Mouse (Mus musculus): ENCODE results near the gene Acot7. TPM values are rescaled to one million over a fixed set of nuclear protein-coding genes. Genes with fewer than 3 reads are reported as not detected.

The Acot7 gene
- polyA plus RNA-seq, 1 experiment, result 523 TPM

DNA sequence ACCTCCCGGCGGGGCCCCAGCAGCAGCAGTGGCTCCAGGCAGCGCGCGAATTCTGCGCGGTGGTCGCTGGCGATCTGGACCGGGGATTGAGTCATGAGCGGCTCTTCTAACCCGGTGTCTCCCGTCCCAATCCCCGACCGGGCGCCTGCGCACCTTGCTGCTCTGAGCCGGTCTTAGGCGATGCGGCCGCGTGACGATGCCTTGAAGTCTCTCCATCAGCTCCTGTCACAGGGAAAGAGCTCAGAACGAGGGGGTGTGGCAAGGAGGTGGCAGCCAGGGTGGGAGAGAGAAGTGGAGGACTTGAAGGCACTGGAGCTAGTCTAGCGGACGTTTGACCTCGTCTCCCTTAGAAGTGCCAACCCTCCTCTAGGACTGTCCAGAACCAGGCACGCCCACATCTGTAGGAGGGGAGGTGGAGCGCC lies 135.3 kb downstream of the Acot7 start:
- H3K4me3 ChIP-seq (replicated peaks; ENCODE audit: insufficient read depth, low read depth, low read length), result peak overlapping the region; percentile 3
- H3K27me3 ChIP-seq (ENCODE audit: control insufficient read depth, insufficient read depth, low read length), result no peaks in the 10 kb centered on the region; the same call in 1 of the 2 replicates
- DNase-seq, result no peak
- 3% methylated on average over 29 of the region's 29 CpGs for WGBS
- no peak overlapping the region for H3K27ac ChIP-seq (ENCODE audit: insufficient read depth, low read length)
- H3K4me1 ChIP-seq (ENCODE audit: control insufficient read depth, insufficient read depth, low read length), result peaks cover 4% of the 10 kb centered on the region; the same call in 1 of the 2 replicates
- TF ChIP-seq POLR2A (IDR thresholded peaks at IDR 0.05; ENCODE audit: borderline replicate concordance, insufficient read depth, low read length) (no peak), CTCF (IDR thresholded peaks at IDR 0.05; ENCODE audit: borderline replicate concordance, insufficient read depth, low read depth, low read length) (no peak)

DNA sequence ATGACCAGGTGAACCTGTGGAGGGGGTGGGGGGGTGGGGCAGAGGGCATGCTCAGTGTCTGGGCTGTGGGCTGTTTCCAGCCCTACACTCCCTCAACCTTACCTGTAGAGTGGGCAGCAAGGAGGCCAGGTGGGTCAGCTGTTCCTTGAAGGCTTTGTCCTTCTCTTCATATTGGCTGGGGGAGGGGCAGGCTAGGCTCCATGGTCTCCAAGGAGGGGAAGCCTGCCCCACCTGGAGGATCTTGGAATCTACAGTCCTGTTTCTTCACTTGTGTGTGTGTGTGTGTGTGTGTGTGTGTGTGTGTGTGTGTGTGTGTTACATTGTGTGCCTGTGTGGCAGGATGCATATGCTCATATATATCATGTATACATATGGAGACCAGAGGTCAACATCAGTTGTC lies 136.0 kb downstream of the Acot7 start:
- TF ChIP-seq CTCF (IDR thresholded peaks at IDR 0.05; ENCODE audit: borderline replicate concordance, insufficient read depth, low read depth, low read length), result no peak
- TF ChIP-seq POLR2A (IDR thresholded peaks at IDR 0.05; ENCODE audit: borderline replicate concordance, insufficient read depth, low read length), result no peak
- Histone ChIP-seq H3K4me1 (ENCODE audit: control insufficient read depth, insufficient read depth, low read length) (peaks cover 4% of the 10 kb centered on the region; the same call in 1 of the 2 replicates), H3K4me3 (replicated peaks; ENCODE audit: insufficient read depth, low read depth, low read length) (no peak overlapping the region), H3K27me3 (ENCODE audit: control insufficient read depth, insufficient read depth, low read length) (no peaks in the 10 kb centered on the region; the same call in 1 of the 2 replicates), H3K27ac (ENCODE audit: insufficient read depth, low read length) (no peak overlapping the region)
- DNase-seq, result no peak

DNA sequence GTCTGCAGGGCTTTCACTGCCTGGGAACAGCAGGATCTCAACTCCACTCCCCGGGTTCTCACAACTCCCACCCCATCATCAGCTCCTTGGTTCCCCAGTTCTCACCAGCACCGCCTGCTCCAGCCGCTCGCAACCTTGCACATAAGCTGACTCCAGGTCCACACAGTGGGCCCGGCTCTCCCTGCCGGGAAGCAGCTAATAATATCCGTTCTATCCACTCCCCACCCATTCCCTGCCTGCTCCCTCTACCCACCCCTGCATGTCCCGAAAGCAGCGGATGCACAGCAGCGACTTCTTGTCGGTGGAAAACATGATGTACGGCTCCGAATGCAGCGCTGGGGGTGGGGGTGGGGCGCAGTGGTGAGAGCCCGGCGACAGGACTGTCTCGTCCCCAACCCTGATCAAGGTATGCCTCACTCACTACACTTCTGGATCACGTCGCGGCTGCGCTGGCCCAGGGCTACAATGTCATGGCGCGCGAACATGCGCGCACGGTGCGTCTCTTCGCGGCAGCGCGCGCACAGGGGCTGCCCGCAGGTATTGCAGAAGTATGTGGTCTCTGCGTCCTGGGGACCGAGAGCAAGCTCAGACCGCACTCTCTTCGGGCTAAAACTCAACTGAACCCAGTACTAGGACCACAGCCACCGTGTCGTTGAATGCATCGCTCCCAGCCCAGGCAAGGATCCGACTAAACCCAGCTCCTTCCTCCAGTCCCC lies 137.7 kb downstream of the Acot7 start:
- Histone ChIP-seq H3K4me1 (ENCODE audit: control insufficient read depth, insufficient read depth, low read length) (peaks cover 4% of the 10 kb centered on the region; the same call in 1 of the 2 replicates), H3K27ac (ENCODE audit: insufficient read depth, low read length) (no peak overlapping the region), H3K27me3 (ENCODE audit: control insufficient read depth, insufficient read depth, low read length) (no peaks in the 10 kb centered on the region; the same call in 1 of the 2 replicates), H3K4me3 (replicated peaks; ENCODE audit: insufficient read depth, low read depth, low read length) (peak overlapping the region; percentile 23)
- no peak for TF ChIP-seq POLR2A (IDR thresholded peaks at IDR 0.05; ENCODE audit: borderline replicate concordance, insufficient read depth, low read length)
- no peak for TF ChIP-seq CTCF (IDR thresholded peaks at IDR 0.05; ENCODE audit: borderline replicate concordance, insufficient read depth, low read depth, low read length)
- 4% methylated on average over 43 of the region's 43 CpGs for WGBS
- no peak for DNase-seq

DNA sequence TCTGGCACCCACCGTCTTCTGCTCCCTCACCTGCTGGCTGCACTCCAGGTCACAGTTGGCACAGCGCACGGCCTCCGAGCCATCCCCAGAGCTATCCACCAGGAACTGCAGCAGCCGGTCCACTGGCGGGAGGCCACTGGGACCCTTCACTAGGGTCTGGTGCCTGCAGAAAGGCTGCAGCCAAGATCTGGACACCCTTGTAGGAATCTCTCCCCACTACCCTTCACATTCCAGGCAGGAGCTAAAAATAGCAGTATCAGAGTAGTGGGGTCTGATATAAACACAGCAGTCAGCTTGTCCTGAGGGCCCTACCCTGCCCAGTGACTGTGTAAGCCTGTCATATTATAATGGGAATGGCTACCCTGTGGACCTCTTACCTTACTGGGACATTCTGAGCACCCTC lies 139.7 kb downstream of the Acot7 start:
- H3K27me3 ChIP-seq (ENCODE audit: control insufficient read depth, insufficient read depth, low read length), result no peaks in the 10 kb centered on the region; the same call in 1 of the 2 replicates
- 30% methylated on average over 6 of the region's 6 CpGs for WGBS
- no peak for TF ChIP-seq POLR2A (IDR thresholded peaks at IDR 0.05; ENCODE audit: borderline replicate concordance, insufficient read depth, low read length)
- no peak for TF ChIP-seq CTCF (IDR thresholded peaks at IDR 0.05; ENCODE audit: borderline replicate concordance, insufficient read depth, low read depth, low read length)

DNA sequence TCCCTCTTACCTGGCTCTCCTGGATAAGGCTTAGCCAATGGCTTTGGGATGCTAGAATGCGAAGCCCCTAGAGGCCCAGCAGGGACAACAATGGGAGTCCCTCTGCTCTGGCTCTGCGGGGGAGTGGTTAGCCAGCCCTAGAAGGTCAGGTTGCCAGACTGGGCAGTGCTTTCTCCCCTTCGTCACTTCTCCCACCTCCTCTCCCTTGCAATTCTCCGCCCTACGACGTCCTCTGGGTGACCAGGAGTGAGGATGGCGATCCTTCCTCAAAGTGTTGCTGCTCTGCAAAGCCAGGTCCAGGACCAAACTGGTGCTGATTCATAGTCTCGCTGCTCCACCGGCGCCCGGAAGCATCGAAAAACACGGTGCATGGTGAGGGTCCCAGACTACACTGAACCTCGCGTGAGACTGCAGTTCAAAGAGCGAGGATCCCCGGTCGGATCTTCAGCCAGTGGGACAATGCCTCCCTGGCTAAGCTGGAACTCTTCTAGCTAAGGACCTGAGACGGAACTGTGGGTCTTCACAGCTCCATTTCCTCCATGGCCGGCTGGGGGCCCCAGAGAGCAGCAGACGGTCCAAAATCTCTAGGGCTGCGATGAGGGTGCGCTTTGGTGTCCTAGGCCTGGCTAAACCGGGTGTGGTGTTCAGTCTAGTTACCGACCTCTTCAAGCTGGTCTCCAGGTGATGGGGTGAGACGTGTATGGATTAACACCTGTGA lies 140.7 kb downstream of the Acot7 start, which contains the start of gene Rnf207:
Gene Rnf207 (minus strand): TSS at position 477 of the 718 bp plus-strand sequence.
- Histone ChIP-seq H3K4me3 (replicated peaks; ENCODE audit: insufficient read depth, low read depth, low read length) (no peak within 1 kb of the TSS), H3K4me1 (ENCODE audit: control insufficient read depth, insufficient read depth, low read length) (no peaks in the 10 kb centered on the region), H3K27ac (ENCODE audit: insufficient read depth, low read length) (no peak within 1 kb of the TSS), H3K27me3 (ENCODE audit: control insufficient read depth, insufficient read depth, low read length) (no peaks in the 10 kb centered on the region; the same call in 1 of the 2 replicates)
- WGBS, result 17% methylated on average over 26 of the region's 26 CpGs
- DNase-seq, result peak; percentile 59 to 68
- TF ChIP-seq CTCF (IDR thresholded peaks at IDR 0.05; ENCODE audit: borderline replicate concordance, insufficient read depth, low read depth, low read length) (peak; percentile 65), POLR2A (IDR thresholded peaks at IDR 0.05; ENCODE audit: borderline replicate concordance, insufficient read depth, low read length) (no peak)

More for the DNA sequence above, 139.7 kb downstream of the Acot7 start:
- H3K4me1 ChIP-seq (ENCODE audit: control insufficient read depth, insufficient read depth, low read length), result peaks cover 4% of the 10 kb centered on the region; the same call in 1 of the 2 replicates
- no peak overlapping the region for H3K4me3 ChIP-seq (replicated peaks; ENCODE audit: insufficient read depth, low read depth, low read length)
- no peak for DNase-seq
- no peak overlapping the region for H3K27ac ChIP-seq (ENCODE audit: insufficient read depth, low read length)

Other genes with a start within 250 kb of the Acot7 start
- 73.2 and 77.0 TPM in 2 replicates for gene Dnajc11, start 244.4 kb upstream of the Acot7 start, polyA plus RNA-seq (2012; rRNA removed)
- gene Thap3, start 189.1 kb upstream of the Acot7 start, polyA plus RNA-seq (2012; rRNA removed), result 42.7 and 43.3 TPM in 2 replicates
- 7.3 and 8.3 TPM in 2 replicates for gene Phf13, start 181.9 kb upstream of the Acot7 start, polyA plus RNA-seq (2012; rRNA removed)
- 14.5 and 14.7 TPM in 2 replicates for gene Klhl21, start 169.3 kb upstream of the Acot7 start, polyA plus RNA-seq (2012; rRNA removed)
- 20.1 and 24.3 TPM in 2 replicates for gene Zbtb48, start 150.5 kb upstream of the Acot7 start, polyA plus RNA-seq (2012; rRNA removed)
- gene Tas1r1, start 139.6 kb upstream of the Acot7 start, polyA plus RNA-seq (2012; rRNA removed), result 0.10 and 0.27 TPM in 2 replicates
- 15.1 and 16.5 TPM in 2 replicates for gene Nol9, start 138.8 kb upstream of the Acot7 start, polyA plus RNA-seq (2012; rRNA removed)
- 11.1 and 11.8 TPM in 2 replicates for gene Plekhg5, start 105.6 kb upstream of the Acot7 start, polyA plus RNA-seq (2012; rRNA removed)
- gene Tnfrsf25, start 62.2 kb upstream of the Acot7 start, polyA plus RNA-seq (2012; rRNA removed), result 1.2 and 1.4 TPM in 2 replicates
- gene Espn, start 25.8 kb upstream of the Acot7 start, polyA plus RNA-seq (2012; rRNA removed), result 7.1 and 8.3 TPM in 2 replicates
- not detected in 2 replicates for gene Hes2, start 19.3 kb upstream of the Acot7 start, polyA plus RNA-seq (2012; rRNA removed)
- gene Gpr153, start 96.1 kb downstream of the Acot7 start, polyA plus RNA-seq (2012; rRNA removed), result 29.9 and 31.4 TPM in 2 replicates
- gene Hes3, start 113.5 kb downstream of the Acot7 start, polyA plus RNA-seq (2012; rRNA removed), result 55.1 and 62.7 TPM in 2 replicates
- gene Icmt, start 119.1 kb downstream of the Acot7 start, polyA plus RNA-seq (2012; rRNA removed), result 160 and 188 TPM in 2 replicates
- gene Rnf207, start 140.9 kb downstream of the Acot7 start, polyA plus RNA-seq (2012; rRNA removed), result 7.2 and 11.8 TPM in 2 replicates
- 162 and 187 TPM in 2 replicates for gene Rpl22, start 147.6 kb downstream of the Acot7 start, polyA plus RNA-seq (2012; rRNA removed)
- gene Chd5, start 160.5 kb downstream of the Acot7 start, polyA plus RNA-seq (2012; rRNA removed), result 20.9 and 25.9 TPM in 2 replicates